Mouse (Mus musculus) liver, embryonic 16.5 days (tissue): ENCODE measurements around the gene Tmem222. TPM values are rescaled to one million over a fixed set of nuclear protein-coding genes. Genes with fewer than 3 reads are reported as not detected.

Experiments used
- ATAC-seq: fragments of 200-750 bp; cut with Nextera tagmentation; 2 replicates; pipeline ENCODE4 v1.8.0; 2017; ENCODE audit warnings: low read depth, mild to moderate bottlenecking, moderate number of reproducible peaks, moderate library complexity
- H3K27ac ChIP-seq: fragments of 300-500 bp; sonication (generic); 2 replicates; pipeline ENCODE4 v1.5.1; 2014; ENCODE audit warnings: mild to moderate bottlenecking, low read length
- H3K27me3 ChIP-seq: fragments of 300-500 bp; sonication (generic); 2 replicates; pipeline ENCODE4 v1.6.1; 2014; ENCODE audit warnings: low read depth, low read length, mixed read lengths; ENCODE audit not compliant: control insufficient read depth, insufficient read depth
- H3K36me3 ChIP-seq: fragments of 300-500 bp; sonication (generic); 2 replicates; pipeline ENCODE4 v1.6.1; 2014; ENCODE audit warnings: mild to moderate bottlenecking; ENCODE audit not compliant: control insufficient read depth, insufficient read depth
- H3K4me1 ChIP-seq: fragments of 300-500 bp; sonication (generic); 2 replicates; pipeline ENCODE4 v1.6.1; 2014; ENCODE audit warnings: low read depth, low read length, mixed read lengths; ENCODE audit not compliant: control insufficient read depth
- H3K4me2 ChIP-seq: fragments of 300-500 bp; sonication (generic); 2 replicates; pipeline ENCODE4 v1.6.1; 2014; ENCODE audit warnings: low read depth, low read length, mixed read lengths
- H3K4me3 ChIP-seq: fragments of 300-500 bp; sonication (generic); 2 replicates; pipeline ENCODE4 v1.5.1; 2014; ENCODE audit warnings: low read depth, mild to moderate bottlenecking, low read length
- H3K9ac ChIP-seq: fragments of 300-500 bp; sonication (generic); 2 replicates; pipeline ENCODE4 v1.6.1; 2014; ENCODE audit warnings: low read depth, low read length
- H3K9me3 ChIP-seq: fragments of 300-500 bp; sonication (generic); replicated peaks from 2 replicates; pipeline ENCODE4 v1.6.1; 2016; ENCODE audit warnings: low read length; ENCODE audit not compliant: control insufficient read depth
- WGBS: fragments of 180-500 bp; shearing (Covaris S2); extraction: QIAGEN DNeasy Blood & Tissue Kit; methylation state at CpG from one replicate; pipeline ENCODE4 v1.1.7; 2014; ENCODE audit not compliant: insufficient replicate concordance; 5-methylcytosine and 5-hydroxymethylcytosine counted together
- polyA plus RNA-seq: library from polyadenylated mRNA; unstranded; fragments of >200 nt; fragmentation: Nextera tagmentation; extraction: Ambion mirVana; gene quantifications from 2 replicates; pipeline ENCODE4 v1.2.1, GENCODE M21; 2015

The Tmem222 gene
- polyA plus RNA-seq, 1 experiment from 2014 or later: 34.9 TPM

DNA sequence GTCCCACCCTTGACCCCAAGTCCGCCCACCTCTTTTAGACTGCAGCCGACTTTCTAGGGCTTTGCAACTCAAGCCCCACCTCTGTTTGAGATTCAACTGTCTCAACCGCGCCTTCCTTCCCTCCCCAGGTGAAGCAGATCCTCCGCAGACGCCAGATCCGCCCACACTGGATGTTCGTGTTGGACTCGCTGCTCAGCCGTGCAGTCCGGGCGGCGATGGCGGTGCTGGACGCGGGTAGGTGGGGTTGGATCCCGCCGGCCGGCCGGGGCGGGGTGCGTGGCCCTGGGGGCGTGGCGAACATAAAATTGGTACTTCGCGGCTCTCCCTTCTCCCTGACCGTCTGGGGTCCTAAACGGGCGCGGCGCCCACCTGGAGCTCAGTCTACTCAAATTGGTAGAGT, 26.4 kb downstream of the Tmem222 start:
- H3K4me3 ChIP-seq: no peak overlapping the region
- H3K9me3 ChIP-seq: no peaks in the 10 kb centered on the region
- peaks cover 36% of the 10 kb centered on the region for H3K4me1 ChIP-seq
- peak overlapping the region; percentile 28 for H3K4me2 ChIP-seq
- no peak for ATAC-seq
- H3K36me3 ChIP-seq: no peaks in the 10 kb centered on the region
- WGBS: 38% methylated on average over 31 of the region's 31 CpGs
- H3K9ac ChIP-seq: no peak overlapping the region
- no peak overlapping the region for H3K27ac ChIP-seq
- peaks cover 30% of the 10 kb centered on the region for H3K27me3 ChIP-seq

DNA sequence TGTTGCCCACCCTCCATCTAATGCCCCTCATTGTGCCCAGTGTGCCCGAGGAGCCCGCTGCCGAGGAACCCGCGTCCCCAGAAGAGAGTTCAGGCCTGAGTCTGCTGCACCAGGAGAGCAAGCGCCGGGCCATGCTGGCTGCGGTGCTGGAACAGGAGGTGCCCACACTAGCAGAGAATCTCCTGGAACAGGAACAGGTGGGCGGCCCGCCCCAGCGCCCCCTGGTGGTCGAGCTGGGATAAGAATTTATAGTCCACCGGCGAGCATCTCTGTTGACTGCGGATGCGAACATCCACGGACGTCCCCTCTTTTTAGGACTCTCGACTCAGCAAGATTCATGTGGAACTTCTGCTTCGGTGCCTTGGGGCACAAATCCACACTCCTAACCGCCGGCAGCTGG, 27.0 kb downstream of the Tmem222 start:
- no peak overlapping the region for H3K9ac ChIP-seq
- H3K4me2 ChIP-seq: peak overlapping the region; percentile 28
- H3K27ac ChIP-seq: no peak overlapping the region
- no peaks in the 10 kb centered on the region for H3K36me3 ChIP-seq
- no peak for ATAC-seq
- peaks cover 36% of the 10 kb centered on the region for H3K4me1 ChIP-seq
- WGBS: 8% methylated on average over 22 of the region's 22 CpGs
- H3K9me3 ChIP-seq: no peaks in the 10 kb centered on the region
- peaks cover 28% of the 10 kb centered on the region for H3K27me3 ChIP-seq
- peak overlapping the region; percentile 13; the same call in 1 of the 2 replicates for H3K4me3 ChIP-seq

DNA sequence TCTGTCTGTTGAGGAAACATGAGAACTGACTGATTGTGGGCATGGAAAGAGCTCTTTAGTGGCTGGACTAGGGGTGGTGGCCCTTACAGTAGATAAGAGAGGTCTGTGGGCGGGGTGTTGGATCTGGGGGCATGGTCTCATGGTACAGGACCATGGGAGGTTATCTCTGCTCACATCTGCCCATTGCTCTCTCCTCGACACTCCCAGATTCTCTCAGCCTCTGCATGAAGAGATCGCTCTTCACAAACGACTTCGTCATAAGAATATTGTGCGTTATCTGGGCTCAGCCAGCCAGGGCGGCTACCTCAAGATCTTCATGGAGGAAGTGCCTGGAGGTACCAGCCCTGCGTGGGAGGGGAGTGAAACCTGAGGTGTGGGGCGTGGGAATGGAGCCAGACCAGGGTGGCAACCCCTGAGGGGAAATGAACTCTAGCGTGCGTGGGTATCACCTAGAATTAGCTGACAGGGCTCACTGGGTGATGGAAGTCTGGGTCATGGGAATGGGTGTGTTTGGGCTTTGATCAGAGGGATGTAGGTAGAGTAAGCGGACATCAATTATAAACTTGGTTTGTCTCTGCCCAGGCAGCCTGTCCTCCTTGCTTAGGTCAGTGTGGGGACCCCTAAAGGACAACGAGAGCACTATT, 29.7 kb downstream of the Tmem222 start:
- H3K36me3 ChIP-seq: no peaks in the 10 kb centered on the region
- 20% methylated on average over 13 of the region's 13 CpGs for WGBS
- H3K27ac ChIP-seq: peak overlapping the region; percentile 90
- H3K9me3 ChIP-seq: no peaks in the 10 kb centered on the region
- peak; percentile 93 for ATAC-seq
- peaks cover 28% of the 10 kb centered on the region for H3K27me3 ChIP-seq
- H3K9ac ChIP-seq: peak overlapping the region; percentile 44
- H3K4me2 ChIP-seq: peak overlapping the region; percentile 58
- peaks cover 50% of the 10 kb centered on the region for H3K4me1 ChIP-seq
- H3K4me3 ChIP-seq: peak overlapping the region; percentile 38

DNA sequence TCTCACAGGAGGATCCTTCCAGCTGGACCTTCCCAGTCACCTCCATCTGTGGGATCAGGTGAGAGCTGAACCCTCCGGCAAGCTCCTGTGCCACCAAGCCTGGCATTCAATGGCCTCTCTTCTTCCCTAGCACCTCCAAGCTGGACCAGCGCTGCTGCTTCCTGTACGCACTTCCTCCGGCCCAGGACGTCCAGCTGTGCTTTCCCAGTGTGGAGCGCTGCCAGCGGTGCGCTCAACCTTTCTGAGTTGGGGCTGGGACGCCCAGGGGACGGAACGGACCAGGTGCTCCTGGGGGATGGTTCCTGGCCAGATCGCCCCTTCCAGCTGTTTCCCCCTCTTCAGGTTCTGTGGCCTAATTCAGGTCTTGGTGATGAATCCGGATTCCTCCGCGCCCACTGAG, 30.5 kb downstream of the Tmem222 start:
- Histone ChIP-seq H3K9me3 (no peaks in the 10 kb centered on the region), H3K4me3 (no peak overlapping the region), H3K36me3 (no peaks in the 10 kb centered on the region), H3K4me1 (peaks cover 55% of the 10 kb centered on the region), H3K9ac (0 out of 2 replicates have a peak overlapping the region, but pooled peaks have one; percentile 30), H3K27me3 (peaks cover 29% of the 10 kb centered on the region), H3K4me2 (peak overlapping the region; percentile 58), H3K27ac (peak overlapping the region; percentile 90)
- no peak for ATAC-seq
- WGBS: 62% methylated on average over 15 of the region's 15 CpGs

DNA sequence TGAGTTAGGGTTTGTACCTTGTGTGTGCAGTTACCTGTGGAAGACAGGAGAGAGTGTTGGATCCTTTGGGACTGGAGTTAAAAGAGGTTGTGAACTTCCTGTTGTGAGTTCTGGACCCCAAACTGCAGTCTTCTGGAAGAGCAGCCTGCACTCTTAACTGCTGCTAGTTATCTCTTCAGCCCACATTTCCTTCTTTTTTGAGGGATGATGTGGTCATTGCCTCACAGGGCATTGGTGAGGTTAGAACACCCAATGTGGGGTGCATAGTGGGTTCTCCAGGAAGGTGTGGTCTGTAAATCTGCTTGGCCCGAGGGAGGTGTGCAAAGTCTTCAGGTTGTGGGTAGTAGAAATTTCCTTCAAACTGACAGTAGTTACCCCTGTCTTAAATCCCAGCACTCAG, 33.3 kb downstream of the Tmem222 start:
- Histone ChIP-seq H3K9me3 (no peaks in the 10 kb centered on the region), H3K4me1 (peaks cover 58% of the 10 kb centered on the region), H3K4me2 (no peak overlapping the region), H3K4me3 (no peak overlapping the region), H3K27me3 (peaks cover 8% of the 10 kb centered on the region), H3K36me3 (no peaks in the 10 kb centered on the region), H3K27ac (no peak overlapping the region), H3K9ac (no peak overlapping the region)
- 8% methylated on average over 1 of the region's 1 CpGs for WGBS
- no peak for ATAC-seq

DNA sequence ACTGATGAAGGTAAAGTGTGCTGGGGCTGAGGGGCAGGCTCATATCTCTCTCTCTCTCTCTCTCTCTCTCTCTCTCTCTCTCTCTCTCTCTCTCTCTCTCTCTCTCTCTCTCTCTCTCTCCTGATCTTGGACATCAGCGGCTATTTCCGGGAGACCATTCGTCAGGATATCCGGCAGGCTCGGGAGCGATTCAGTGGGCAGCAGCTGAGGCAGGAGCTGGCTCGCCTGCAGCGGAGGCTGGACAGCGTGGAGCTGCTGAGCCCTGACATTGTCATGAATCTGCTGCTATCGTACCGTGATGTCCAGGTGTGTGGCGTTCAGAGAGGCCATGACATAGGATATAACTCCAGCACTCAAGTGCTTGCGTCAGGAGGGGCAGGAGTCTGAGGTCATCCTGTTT, 34.1 kb downstream of the Tmem222 start:
- Histone ChIP-seq H3K4me3 (no peak overlapping the region), H3K27ac (no peak overlapping the region), H3K4me2 (no peak overlapping the region), H3K4me1 (peaks cover 57% of the 10 kb centered on the region), H3K9ac (no peak overlapping the region), H3K27me3 (peaks cover 7% of the 10 kb centered on the region), H3K9me3 (no peaks in the 10 kb centered on the region), H3K36me3 (no peaks in the 10 kb centered on the region)
- WGBS: 60% methylated on average over 13 of the region's 13 CpGs
- no peak for ATAC-seq

DNA sequence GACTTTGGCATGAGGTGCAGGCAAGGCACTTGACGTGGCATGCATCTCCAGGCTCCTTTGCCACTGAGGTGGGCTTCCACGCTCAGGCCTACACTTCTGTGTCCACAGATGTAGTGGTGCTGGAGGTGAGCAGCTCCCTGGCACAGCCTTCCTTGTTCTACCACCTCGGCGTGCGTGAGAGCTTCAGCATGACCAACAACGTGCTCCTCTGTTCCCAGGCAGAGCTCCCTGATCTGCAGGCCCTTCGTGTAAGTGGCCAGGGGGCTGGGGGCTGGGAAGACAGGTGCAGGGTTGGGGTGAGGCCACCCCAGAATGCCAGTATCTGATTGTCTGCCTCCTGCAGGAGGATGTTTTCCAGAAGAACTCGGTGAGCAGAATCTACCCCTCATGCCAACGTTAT, 34.9 kb downstream of the Tmem222 start:
- no peak overlapping the region for H3K4me2 ChIP-seq
- no peak overlapping the region for H3K9ac ChIP-seq
- ATAC-seq: no peak
- H3K36me3 ChIP-seq: no peaks in the 10 kb centered on the region
- H3K4me1 ChIP-seq: peaks cover 56% of the 10 kb centered on the region
- no peaks in the 10 kb centered on the region for H3K9me3 ChIP-seq
- WGBS: 73% methylated on average over 9 of the region's 9 CpGs
- H3K27ac ChIP-seq: no peak overlapping the region
- H3K27me3 ChIP-seq: peaks cover 5% of the 10 kb centered on the region
- H3K4me3 ChIP-seq: no peak overlapping the region

DNA sequence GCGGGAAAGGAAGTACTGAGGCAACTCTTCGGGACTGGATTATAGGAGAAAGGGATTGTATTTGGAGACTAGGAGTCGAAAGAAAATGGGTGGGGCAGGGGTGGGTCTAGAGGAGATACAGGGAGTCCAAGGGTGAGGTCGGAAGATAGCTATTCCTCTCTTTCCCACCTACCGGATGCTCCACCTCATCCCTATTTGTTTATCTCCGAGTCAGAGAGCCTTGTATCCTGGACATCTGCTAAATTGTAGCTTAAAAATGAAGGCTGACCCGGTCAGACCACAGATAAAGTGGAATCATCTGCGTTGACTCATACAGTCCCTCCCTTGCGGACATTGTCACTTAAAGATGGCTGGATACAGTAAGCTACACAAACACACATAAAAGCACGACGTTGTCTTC, 35.7 kb downstream of the Tmem222 start:
- H3K27me3 ChIP-seq: peaks cover 3% of the 10 kb centered on the region
- peak overlapping the region; percentile 94 for H3K4me2 ChIP-seq
- ATAC-seq: no peak
- WGBS: 18% methylated on average over 11 of the region's 11 CpGs
- peak overlapping the region; percentile 30 for H3K9ac ChIP-seq
- H3K36me3 ChIP-seq: no peaks in the 10 kb centered on the region
- H3K27ac ChIP-seq: peak overlapping the region; percentile 50; the same call in 1 of the 2 replicates
- H3K4me1 ChIP-seq: peaks cover 48% of the 10 kb centered on the region
- peak overlapping the region; percentile 65 for H3K4me3 ChIP-seq
- no peaks in the 10 kb centered on the region for H3K9me3 ChIP-seq

DNA sequence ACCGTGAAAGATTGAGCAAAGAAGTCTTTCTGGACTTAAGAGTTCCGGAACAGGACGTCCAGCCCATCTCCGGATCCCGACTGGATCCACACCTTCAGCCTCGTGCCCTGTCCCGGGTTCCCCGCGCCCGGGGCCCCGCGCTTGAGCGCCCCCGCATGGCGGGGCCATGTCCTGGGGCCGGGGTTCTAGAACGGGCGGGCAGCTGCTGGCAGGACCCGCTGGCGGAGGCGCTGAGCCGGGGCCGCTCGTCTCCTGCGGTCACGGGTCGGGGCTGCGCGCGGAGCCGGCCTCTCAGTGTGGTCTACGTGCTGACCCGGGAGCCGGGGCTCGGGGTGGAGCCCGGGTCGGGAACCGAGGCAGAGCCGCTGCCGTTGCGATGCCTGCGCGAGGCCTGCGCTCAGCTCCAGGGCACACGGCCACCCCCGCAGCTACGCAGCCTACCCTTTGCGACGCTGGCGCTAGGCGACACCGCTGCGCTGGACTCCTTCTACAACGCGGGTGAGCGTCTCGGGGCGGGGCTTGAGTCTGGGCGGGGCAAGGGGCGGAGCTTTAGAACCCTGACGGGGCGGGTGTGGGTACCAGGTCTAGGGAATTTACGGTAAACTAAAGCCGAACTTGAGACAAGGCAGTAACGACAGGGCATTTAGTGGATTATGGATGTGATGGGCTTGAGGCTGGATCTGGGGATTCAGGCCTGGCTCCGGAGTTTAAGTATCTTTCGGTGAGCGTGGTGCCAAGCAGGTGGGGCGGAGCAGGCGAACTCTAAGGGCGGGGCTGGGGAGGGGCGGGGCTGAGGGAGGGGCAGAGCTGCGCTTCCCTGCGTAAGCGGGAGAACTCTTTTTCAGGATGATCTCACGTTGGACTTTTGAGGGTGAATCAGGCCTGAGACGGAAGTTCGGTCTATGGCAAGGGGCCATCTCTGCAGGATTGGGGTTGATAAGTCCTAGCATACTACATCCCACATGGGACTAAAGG, 36.4 kb downstream of the Tmem222 start:
- Histone ChIP-seq H3K9me3 (no peaks in the 10 kb centered on the region), H3K4me3 (peak overlapping the region; percentile 65), H3K27me3 (peaks cover 3% of the 10 kb centered on the region), H3K4me1 (peaks cover 45% of the 10 kb centered on the region), H3K27ac (peak overlapping the region; percentile 59), H3K36me3 (no peaks in the 10 kb centered on the region), H3K4me2 (peak overlapping the region; percentile 94), H3K9ac (peak overlapping the region; percentile 63)
- under 1% methylated on average over 68 of the region's 78 CpGs for WGBS
- ATAC-seq: peak; percentile 85
